Mouse (Mus musculus) heart, embryonic 13.5 days (tissue): ENCODE measurements around the gene AB124611. TPM values are rescaled to one million over a fixed set of nuclear protein-coding genes. Genes with fewer than 3 reads are reported as not detected.
"Not testable (repeated sequence)": the region's sequence is repeated elsewhere in the genome, so short reads cannot be mapped to it uniquely, and the experiment has no call there.

ENCODE experiments used
- ATAC-seq: fragments of 200-750 bp; cut with Nextera tagmentation; 2 replicates; pipeline ENCODE4 v1.8.0; 2017; ENCODE audit warnings: moderate TSS enrichment; ENCODE audit not compliant: insufficient number of reproducible peaks, low FRiP score, low TSS enrichment; ENCODE audit errors: extremely low read depth
- H3K27ac ChIP-seq: fragments of 300-500 bp; sonication (generic); replicated peaks from 2 replicates; pipeline ENCODE4 v1.5.1; 2015; ENCODE audit warnings: moderate library complexity, mild to moderate bottlenecking, inconsistent platforms
- H3K27me3 ChIP-seq: fragments of 300-500 bp; sonication (generic); replicated peaks from 2 replicates; pipeline ENCODE4 v1.6.1; 2015; ENCODE audit warnings: mild to moderate bottlenecking, inconsistent platforms
- H3K36me3 ChIP-seq: fragments of 300-500 bp; sonication (generic); 2 replicates; pipeline ENCODE4 v1.6.1; 2015; ENCODE audit warnings: mild to moderate bottlenecking, inconsistent platforms
- H3K4me1 ChIP-seq: fragments of 300-500 bp; sonication (generic); 2 replicates; pipeline ENCODE4 v1.6.1; 2015; ENCODE audit warnings: inconsistent platforms
- H3K4me2 ChIP-seq: fragments of 300-500 bp; sonication (generic); 2 replicates; pipeline ENCODE4 v1.6.1; 2015; ENCODE audit warnings: inconsistent platforms, mild to moderate bottlenecking, moderate library complexity
- H3K4me3 ChIP-seq: fragments of 300-500 bp; sonication (generic); 2 replicates; pipeline ENCODE4 v1.5.1; 2015; ENCODE audit warnings: moderate library complexity, mild to moderate bottlenecking, inconsistent platforms
- H3K9ac ChIP-seq: fragments of 300-500 bp; sonication (generic); 2 replicates; pipeline ENCODE4 v1.6.1; 2015; ENCODE audit warnings: inconsistent platforms, mild to moderate bottlenecking, moderate library complexity
- H3K9me3 ChIP-seq: fragments of 300-500 bp; sonication (generic); 2 replicates; pipeline ENCODE4 v1.6.1; 2016; ENCODE audit warnings: inconsistent platforms
- WGBS: fragments of 180-500 bp; shearing (Covaris S2); methylation state at CpG from one replicate; pipeline ENCODE4 v1.1.7; 2015; ENCODE audit warnings: mixed read lengths; 5-methylcytosine and 5-hydroxymethylcytosine counted together
- polyA plus RNA-seq: library from polyadenylated mRNA; unstranded; fragments of >200 nt; fragmentation: Nextera tagmentation; extraction: Ambion mirVana; gene quantifications from 2 replicates; pipeline ENCODE4 v1.2.1, GENCODE M21; 2015

The AB124611 gene
- polyA plus RNA-seq, 1 experiment from 2014 or later, result 2.1 TPM

DNA sequence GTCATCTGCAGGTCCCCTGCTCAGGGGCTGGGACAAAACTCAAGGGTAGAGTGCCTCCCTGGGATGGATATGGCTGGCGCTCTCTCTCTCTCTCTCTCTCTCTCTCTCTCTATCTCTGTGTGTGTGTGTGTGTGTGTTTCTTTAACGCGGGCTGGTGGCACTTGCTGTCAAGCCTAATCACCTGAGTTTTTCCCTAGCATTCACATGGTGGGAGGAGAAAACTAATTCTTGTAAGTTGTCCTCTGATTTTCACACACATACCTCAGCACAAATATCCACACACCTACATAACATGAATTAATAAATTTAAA, 613 bp downstream of the AB124611 start:
- H3K9ac ChIP-seq, result no peak overlapping the region
- no peak for ATAC-seq
- H3K4me1 ChIP-seq, result peaks cover 6% of the 10 kb centered on the region; the same call in 1 of the 2 replicates
- H3K27me3 ChIP-seq, result no peaks in the 10 kb centered on the region
- H3K27ac ChIP-seq, result no peak overlapping the region
- H3K9me3 ChIP-seq, result no peaks in the 10 kb centered on the region
- no peak overlapping the region for H3K4me3 ChIP-seq
- no peak overlapping the region for H3K4me2 ChIP-seq
- 47% methylated on average over 3 of the region's 3 CpGs for WGBS
- H3K36me3 ChIP-seq, result no peaks in the 10 kb centered on the region

GRCm38 (mm10) chr9:21527100-21527801, 1.3 kb downstream of the AB124611 start:
- H3K27ac ChIP-seq, result no peak overlapping the region
- no peak overlapping the region for H3K9ac ChIP-seq
- no peaks in the 10 kb centered on the region for H3K9me3 ChIP-seq
- no peak overlapping the region for H3K4me2 ChIP-seq
- no peaks in the 10 kb centered on the region for H3K36me3 ChIP-seq
- peaks cover 6% of the 10 kb centered on the region; the same call in 1 of the 2 replicates for H3K4me1 ChIP-seq
- 94% methylated on average over 2 of the region's 2 CpGs for WGBS
- ATAC-seq, result no peak
- H3K27me3 ChIP-seq, result no peaks in the 10 kb centered on the region
- H3K4me3 ChIP-seq, result no peak overlapping the region

DNA sequence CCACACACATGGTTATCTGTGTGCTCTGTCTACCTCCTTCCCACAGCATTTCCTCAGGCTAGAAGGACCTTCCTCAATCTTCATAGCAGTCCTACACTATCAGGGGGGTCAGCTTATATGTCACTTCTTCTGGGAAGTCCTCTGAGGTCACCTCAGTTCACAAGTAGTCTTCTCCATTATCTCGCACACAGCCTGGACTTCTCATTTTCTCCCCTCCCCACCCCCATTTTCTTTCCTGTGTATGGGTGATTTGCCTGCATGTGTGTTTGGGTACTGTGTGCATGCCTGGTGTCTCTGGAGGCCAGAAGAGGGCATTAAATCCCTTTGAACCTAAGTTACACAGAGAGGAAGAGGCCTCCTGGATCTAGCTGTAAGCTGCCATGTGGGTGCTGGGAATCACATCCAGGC, 1.9 kb downstream of the AB124611 start:
- Histone ChIP-seq H3K4me2 (no peak overlapping the region), H3K4me3 (no peak overlapping the region), H3K27me3 (no peaks in the 10 kb centered on the region), H3K27ac (no peak overlapping the region), H3K9me3 (no peaks in the 10 kb centered on the region), H3K4me1 (peaks cover 6% of the 10 kb centered on the region; the same call in 1 of the 2 replicates), H3K9ac (no peak overlapping the region), H3K36me3 (no peaks in the 10 kb centered on the region)
- no peak for ATAC-seq
- WGBS, result 63% methylated on average over 1 of the region's 1 CpGs

GRCm38 (mm10) chr9:21536501-21536900, 10.5 kb downstream of the AB124611 start:
- Histone ChIP-seq H3K36me3 (no peaks in the 10 kb centered on the region), H3K4me1 (peaks cover 12% of the 10 kb centered on the region), H3K4me2 (no peak overlapping the region), H3K9ac (no peak overlapping the region), H3K27ac (no peak overlapping the region), H3K9me3 (no peaks in the 10 kb centered on the region), H3K27me3 (no peaks in the 10 kb centered on the region), H3K4me3 (no peak overlapping the region)
- WGBS, result 92% methylated on average over 14 of the region's 14 CpGs
- no peak for ATAC-seq

- no peak overlapping the region for H3K4me2 ChIP-seq
- H3K27me3 ChIP-seq, result no peaks in the 10 kb centered on the region
- ATAC-seq, result no peak
- peaks cover 12% of the 10 kb centered on the region for H3K4me1 ChIP-seq
- no peak overlapping the region for H3K4me3 ChIP-seq
- 65% methylated on average over 4 of the region's 4 CpGs for WGBS
- H3K9ac ChIP-seq, result no peak overlapping the region
- H3K36me3 ChIP-seq, result no peaks in the 10 kb centered on the region
- no peaks in the 10 kb centered on the region for H3K9me3 ChIP-seq
- no peak overlapping the region for H3K27ac ChIP-seq
Measured at GRCm38 (mm10) chr9:21537009-21537408, 11.0 kb downstream of the AB124611 start.

- Histone ChIP-seq H3K27ac (no peak overlapping the region), H3K4me2 (no peak overlapping the region), H3K36me3 (no peaks in the 10 kb centered on the region), H3K9me3 (no peaks in the 10 kb centered on the region), H3K4me3 (no peak overlapping the region), H3K27me3 (no peaks in the 10 kb centered on the region), H3K4me1 (peaks cover 16% of the 10 kb centered on the region), H3K9ac (no peak overlapping the region)
- ATAC-seq, result no peak
- 57% methylated on average over 7 of the region's 7 CpGs for WGBS
Measured at GRCm38 (mm10) chr9:21539981-21540753, 14.2 kb downstream of the AB124611 start.

DNA sequence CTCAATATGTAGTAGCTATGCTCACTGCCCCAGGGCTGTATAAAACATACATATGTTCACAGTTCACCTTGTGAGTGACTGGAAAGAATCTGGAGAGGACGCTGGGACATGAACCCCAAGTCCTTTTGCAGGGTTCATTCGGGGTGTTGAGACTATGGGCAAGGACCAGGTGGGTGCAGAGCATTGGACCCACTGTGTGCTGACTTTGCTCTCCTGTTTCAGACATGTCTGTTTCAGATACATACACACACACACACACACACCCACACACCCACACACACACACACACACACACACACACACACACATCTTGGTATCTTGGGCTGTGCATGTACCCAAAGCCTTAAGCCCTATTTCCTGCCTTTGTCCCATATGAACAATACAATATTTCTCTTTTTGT, 16.0 kb downstream of the AB124611 start:
- H3K4me2 ChIP-seq, H3K9me3 ChIP-seq, ATAC-seq, H3K4me3 ChIP-seq, H3K27ac ChIP-seq, H3K36me3 ChIP-seq, H3K27me3 ChIP-seq, H3K9ac ChIP-seq: not testable (repeated sequence)
- 76% methylated on average over 2 of the region's 2 CpGs for WGBS
- peaks cover 18% of the 10 kb centered on the region for H3K4me1 ChIP-seq

- H3K36me3 ChIP-seq, result peaks cover 14% of the 10 kb centered on the region
- peak overlapping the region; percentile 71 for H3K4me2 ChIP-seq
- peak; percentile 26; the same call in 1 of the 2 replicates for ATAC-seq
- no peaks in the 10 kb centered on the region for H3K9me3 ChIP-seq
- 15% methylated on average over 9 of the region's 9 CpGs for WGBS
- no peaks in the 10 kb centered on the region for H3K27me3 ChIP-seq
- H3K4me1 ChIP-seq, result peaks cover 27% of the 10 kb centered on the region
- H3K4me3 ChIP-seq, result peak overlapping the region; percentile 84
- H3K9ac ChIP-seq, result peak overlapping the region; percentile 96
- peak overlapping the region; percentile 98 for H3K27ac ChIP-seq
Measured at GRCm38 (mm10) chr9:21545351-21545915, 19.5 kb downstream of the AB124611 start.

DNA sequence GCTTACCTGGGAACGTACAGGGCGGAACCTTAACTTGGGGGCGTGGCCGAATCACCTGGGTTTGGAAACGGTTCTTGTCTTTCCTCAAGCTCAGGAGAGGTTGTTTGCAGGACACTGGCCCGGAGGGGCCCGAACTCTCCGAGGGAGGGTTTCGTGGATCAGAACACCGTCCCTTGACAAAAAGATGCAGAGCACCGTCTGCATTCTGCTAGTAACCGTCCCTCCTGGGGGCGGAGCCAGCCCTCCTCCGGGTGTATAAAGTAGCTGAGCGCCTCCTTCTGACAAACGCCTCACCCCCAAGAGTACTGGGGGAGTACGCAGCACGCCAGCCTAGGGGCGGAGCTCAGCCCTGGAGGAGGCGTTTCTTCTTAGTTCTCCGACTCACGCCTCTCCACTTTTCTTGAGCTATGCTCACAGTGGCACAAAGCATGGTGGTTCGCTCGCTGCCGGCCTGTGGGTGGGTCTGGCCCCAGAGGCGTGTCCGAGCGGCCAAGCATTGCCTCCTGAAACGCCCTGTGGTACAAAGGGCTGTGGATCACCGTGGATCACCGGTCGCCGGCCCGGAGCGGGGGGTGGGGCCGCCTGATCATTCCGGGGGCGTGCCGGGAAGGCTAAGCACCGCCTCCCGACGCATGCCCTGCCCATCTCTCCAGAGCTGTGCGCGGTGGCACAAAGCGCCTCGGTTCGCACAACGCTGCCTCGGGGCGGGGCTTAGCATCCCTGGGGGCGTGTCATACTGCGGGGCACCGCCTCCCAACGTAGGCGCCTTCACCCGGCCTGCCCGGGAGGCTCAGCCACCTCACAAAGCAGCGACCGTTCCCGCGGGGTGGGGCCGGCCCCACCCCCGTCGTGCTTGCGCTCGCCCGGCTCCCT, 20.2 kb downstream of the AB124611 start:
- peak overlapping the region; percentile 96 for H3K9ac ChIP-seq
- H3K4me2 ChIP-seq, result peak overlapping the region; percentile 71
- H3K9me3 ChIP-seq, result no peaks in the 10 kb centered on the region
- under 1% methylated on average over 66 of the region's 67 CpGs for WGBS
- ATAC-seq, result peak; percentile 94
- no peaks in the 10 kb centered on the region for H3K27me3 ChIP-seq
- H3K36me3 ChIP-seq, result peaks cover 20% of the 10 kb centered on the region
- peak overlapping the region; percentile 98 for H3K27ac ChIP-seq
- peaks cover 27% of the 10 kb centered on the region for H3K4me1 ChIP-seq
- peak overlapping the region; percentile 84 for H3K4me3 ChIP-seq

DNA sequence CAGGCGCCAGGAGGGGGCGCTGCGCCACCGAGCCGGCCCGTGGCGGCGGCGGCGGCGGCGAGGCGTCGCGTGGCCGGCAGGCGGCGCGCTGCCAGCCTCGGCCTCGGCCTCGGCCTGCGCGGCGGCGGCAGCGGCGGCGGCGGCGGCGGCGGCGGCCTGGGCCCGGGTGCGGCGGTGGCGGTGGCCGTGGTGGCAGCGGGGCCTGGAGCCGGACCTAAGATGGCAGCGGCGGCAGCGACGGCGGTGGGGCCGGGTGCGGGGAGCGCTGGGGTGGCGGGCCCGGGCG, 20.8 kb downstream of the AB124611 start, which contains the start of gene Carm1:
TSS of gene Carm1 (plus strand) at position 106 of the 286 bp plus-strand sequence.
- Histone ChIP-seq H3K27ac (peak within 1 kb of the TSS; percentile 98), H3K27me3 (no peaks in the 10 kb centered on the region), H3K36me3 (peaks cover 26% of the 10 kb centered on the region), H3K4me3 (peak within 1 kb of the TSS; percentile 84), H3K4me2 (peak within 1 kb of the TSS; percentile 85), H3K9me3 (no peaks in the 10 kb centered on the region), H3K9ac (peak within 1 kb of the TSS; percentile 96), H3K4me1 (peaks cover 27% of the 10 kb centered on the region)
- WGBS, result 2% methylated on average over 12 of the region's 52 CpGs
- no peak for ATAC-seq
